Mouse (Mus musculus) effector memory CD4-positive, alpha-beta T cell, adult 7 months (primary cell): ENCODE data around the gene 4930544D05Rik. TPM values are rescaled to one million over a fixed set of nuclear protein-coding genes. Genes with fewer than 3 reads are reported as not detected.

Experiments used
- polyA plus RNA-seq: library from polyadenylated mRNA; unstranded; fragments of 100-300 nt; shearing (Covaris generic); gene quantifications from one replicate; pipeline ENCODE4 v1.2.1, GENCODE M21; 2017

4930544D05Rik gene
- 1.5 TPM for polyA plus RNA-seq

DNA sequence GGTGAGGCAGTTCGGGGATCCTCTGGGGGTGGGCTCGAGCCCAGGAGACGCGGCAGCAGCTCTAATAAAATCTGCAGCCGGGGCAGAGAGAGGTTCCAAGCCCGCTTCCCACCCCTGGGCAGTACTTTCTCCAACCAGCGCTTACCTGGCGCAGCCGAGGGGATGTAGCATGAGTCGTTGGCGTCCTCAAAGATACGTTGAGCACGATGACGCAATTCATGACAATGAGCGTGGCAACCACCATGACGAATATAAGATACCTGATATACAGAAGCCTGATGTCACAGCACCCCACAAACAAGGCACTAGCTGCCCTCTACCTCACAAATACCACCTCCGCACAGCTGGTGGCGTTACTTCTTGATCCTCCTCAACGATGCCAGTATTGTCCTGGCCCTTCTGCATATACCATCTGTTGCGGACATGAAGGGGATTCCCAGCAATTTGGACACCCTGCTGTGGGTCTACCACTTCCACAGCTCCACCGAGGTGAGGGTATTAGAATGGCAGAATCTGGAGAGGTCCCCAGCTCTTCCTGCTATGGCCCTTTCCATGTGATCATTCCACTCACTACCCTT is at the start of gene 4930544D05Rik:
Gene 4930544D05Rik (plus strand): TSS at position 333 of the 578 bp plus-strand sequence.

GRCm38 (mm10) chr11:70619101-70619500 is 3.5 kb downstream of the 4930544D05Rik start, which contains the start of gene Chrne:
Gene Chrne (minus strand): TSS chr11:70619216.

GRCm38 (mm10) chr11:70638714-70639278 is 23.1 kb downstream of the 4930544D05Rik start, which contains the start of gene Gp1ba:
Gene Gp1ba (plus strand): TSS chr11:70639122.

GRCm38 (mm10) chr11:70646691-70647650 is 31.3 kb downstream of the 4930544D05Rik start, which contains the start of the genes Rnf167 and Slc25a11:
Gene Rnf167 (plus strand): TSS chr11:70647235.
Gene Slc25a11 (minus strand): TSS chr11:70647479.

DNA sequence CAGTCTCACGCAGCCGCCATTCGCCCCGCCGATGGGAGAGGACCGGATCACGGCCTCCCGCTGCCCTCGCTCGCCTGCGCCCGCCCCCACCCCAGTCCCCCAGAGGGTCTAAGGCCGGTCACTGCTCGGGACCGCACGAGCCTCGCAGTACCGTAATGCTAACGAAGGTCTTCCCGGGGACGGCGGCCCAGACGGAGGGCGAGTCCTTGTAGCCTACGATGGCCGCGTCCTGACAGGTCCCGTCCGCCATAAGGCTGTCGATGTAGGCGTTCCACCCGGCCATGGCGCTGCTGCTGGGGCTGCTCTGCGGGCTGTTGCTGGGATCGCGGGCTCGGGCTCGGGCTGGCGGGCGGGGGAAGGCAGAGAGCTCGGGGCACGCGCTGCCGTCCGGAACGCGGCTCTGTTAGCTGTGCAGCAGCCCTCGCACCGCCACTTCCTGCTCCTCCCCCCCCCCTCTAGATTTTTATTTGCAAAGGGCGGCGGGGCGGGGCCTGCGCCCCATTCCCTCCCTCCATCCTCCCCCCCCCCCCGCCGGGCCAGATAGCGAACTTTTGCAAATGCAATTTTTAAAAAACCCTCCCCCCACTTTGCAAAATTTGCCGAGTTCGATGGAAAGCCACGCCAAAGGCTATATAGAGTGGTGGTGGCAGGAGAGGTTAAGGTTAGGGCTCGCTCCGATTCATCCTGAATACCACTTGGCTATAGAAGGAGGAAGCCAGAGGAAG is 38.7 kb downstream of the 4930544D05Rik start, which contains the start of gene Pfn1:
Gene Pfn1 (minus strand): TSS at position 447 of the 725 bp plus-strand sequence.

GRCm38 (mm10) chr11:70656964-70657363 is 41.3 kb downstream of the 4930544D05Rik start, which contains the start of gene Eno3:
Gene Eno3 (plus strand): TSS chr11:70657202.

Other genes starting within 250 kb of the 4930544D05Rik start
- gene Pelp1, start 205.8 kb upstream of the 4930544D05Rik start, polyA plus RNA-seq = 9.9 TPM
- 172 TPM for gene Arrb2, start 183.2 kb upstream of the 4930544D05Rik start, polyA plus RNA-seq
- gene Med11, start 163.9 kb upstream of the 4930544D05Rik start, polyA plus RNA-seq = 192 TPM
- gene Zmynd15, start 156.4 kb upstream of the 4930544D05Rik start, polyA plus RNA-seq = 0.43 TPM
- 3.0 TPM for gene Cxcl16, start 155.9 kb upstream of the 4930544D05Rik start, polyA plus RNA-seq
- gene Tm4sf5, start 110.6 kb upstream of the 4930544D05Rik start, polyA plus RNA-seq = 0.67 TPM
- not detected for gene Vmo1, start 101.2 kb upstream of the 4930544D05Rik start, polyA plus RNA-seq
- not detected for gene Gltpd2, start 96.7 kb upstream of the 4930544D05Rik start, polyA plus RNA-seq
- 301 TPM for gene Psmb6, start 90.5 kb upstream of the 4930544D05Rik start, polyA plus RNA-seq
- gene Gm40193, start 82.9 kb upstream of the 4930544D05Rik start, polyA plus RNA-seq = not detected
- 12.7 TPM for gene Pld2, start 75.8 kb upstream of the 4930544D05Rik start, polyA plus RNA-seq
- 24.3 TPM for gene Mink1, start 53.0 kb upstream of the 4930544D05Rik start, polyA plus RNA-seq
- 10.7 TPM for gene Chrne, start 3.4 kb downstream of the 4930544D05Rik start, polyA plus RNA-seq
- gene Gp1ba, start 23.3 kb downstream of the 4930544D05Rik start, polyA plus RNA-seq = not detected
- gene Rnf167, start 31.4 kb downstream of the 4930544D05Rik start, polyA plus RNA-seq = 286 TPM
- 71.3 TPM for gene Slc25a11, start 31.6 kb downstream of the 4930544D05Rik start, polyA plus RNA-seq
- gene Pfn1, start 38.8 kb downstream of the 4930544D05Rik start, polyA plus RNA-seq = 2,639 TPM
- 11.1 TPM for gene Eno3, start 41.4 kb downstream of the 4930544D05Rik start, polyA plus RNA-seq
- gene Spag7, start 53.6 kb downstream of the 4930544D05Rik start, polyA plus RNA-seq = 67.7 TPM
- gene Camta2, start 72.3 kb downstream of the 4930544D05Rik start, polyA plus RNA-seq = 41.4 TPM
- gene Inca1, start 84.3 kb downstream of the 4930544D05Rik start, polyA plus RNA-seq = 0.35 TPM
- gene Kif1c, start 84.7 kb downstream of the 4930544D05Rik start, polyA plus RNA-seq = 1.4 TPM
- gene Zfp3, start 148.4 kb downstream of the 4930544D05Rik start, polyA plus RNA-seq = 4.1 TPM
- not detected for gene Scimp, start 196.7 kb downstream of the 4930544D05Rik start, polyA plus RNA-seq
- 69.6 TPM for gene Rabep1, start 228.9 kb downstream of the 4930544D05Rik start, polyA plus RNA-seq